Mouse (Mus musculus) hindbrain, embryonic 15.5 days (tissue): ENCODE results near the gene Gm10220. TPM values are rescaled to one million over a fixed set of nuclear protein-coding genes. Genes with fewer than 3 reads are reported as not detected.

Experiments
- polyA plus RNA-seq: library from polyadenylated mRNA; unstranded; fragments of >200 nt; fragmentation: Nextera tagmentation; extraction: Ambion mirVana; gene quantifications from 2 replicates; pipeline ENCODE4 v1.2.1, GENCODE M21; 2015

The Gm10220 gene
- polyA plus RNA-seq, 1 experiment from 2014 or later, result 0.14 TPM

Other genes starting within 250 kb of the Gm10220 start
- not detected in 2 replicates for gene Gm21663, start 179.0 kb downstream of the Gm10220 start, polyA plus RNA-seq
- gene Gm21671, start 167.0 kb downstream of the Gm10220 start, polyA plus RNA-seq, result 0.10 and 0.18 TPM in 2 replicates
- 0.21 and 0.30 TPM in 2 replicates for gene Gm21680, start 148.8 kb downstream of the Gm10220 start, polyA plus RNA-seq
- 0.21 and 0.37 TPM in 2 replicates for gene Gm21698, start 132.8 kb downstream of the Gm10220 start, polyA plus RNA-seq
- 0.31 and 0.33 TPM in 2 replicates for gene Gm1979, start 116.6 kb downstream of the Gm10220 start, polyA plus RNA-seq
- 0.09 and 0.10 TPM in 2 replicates for gene Gm5862, start 98.5 kb downstream of the Gm10220 start, polyA plus RNA-seq
- 0.14 and 0.18 TPM in 2 replicates for gene Speer4a, start 81.9 kb downstream of the Gm10220 start, polyA plus RNA-seq
- 0.09 and 0.21 TPM in 2 replicates for gene Gm7347, start 62.8 kb downstream of the Gm10220 start, polyA plus RNA-seq
- 0.12 and 0.21 TPM in 2 replicates for gene Gm10471, start 32.1 kb downstream of the Gm10220 start, polyA plus RNA-seq
- 0.48 TPM in 1 of 2 replicates, not detected in the other for gene 5031410I06Rik, start 16.1 kb downstream of the Gm10220 start, polyA plus RNA-seq
- gene Gm7361, start 136.3 kb upstream of the Gm10220 start, polyA plus RNA-seq, result 0.21 and 0.35 TPM in 2 replicates